Mouse (Mus musculus) kidney, embryonic 15.5 days (tissue): Measurements from ENCODE around the gene Prr19. TPM values are rescaled to one million over a fixed set of nuclear protein-coding genes. Genes with fewer than 3 reads are reported as not detected.
A peak's percentile ranks its signal among the peaks of the same experiment; 100 is the strongest.

Experiments used
- ATAC-seq: fragments of 200-750 bp; cut with Nextera tagmentation; replicated peaks from 2 replicates; pipeline ENCODE4 v1.8.0; 2017; ENCODE audit warnings: moderate TSS enrichment; ENCODE audit not compliant: low FRiP score
- H3K27ac ChIP-seq: fragments of 300-500 bp; sonication (generic); 2 replicates; pipeline ENCODE4 v1.5.1; 2015; ENCODE audit warnings: mild to moderate bottlenecking, inconsistent platforms
- H3K27me3 ChIP-seq: fragments of 300-500 bp; sonication (generic); 2 replicates; pipeline ENCODE4 v1.6.1; 2015; ENCODE audit warnings: inconsistent platforms
- H3K36me3 ChIP-seq: fragments of 300-500 bp; sonication (generic); 2 replicates; pipeline ENCODE4 v1.6.1; 2015; ENCODE audit warnings: inconsistent platforms
- H3K4me1 ChIP-seq: fragments of 300-500 bp; sonication (generic); 2 replicates; pipeline ENCODE4 v1.6.1; 2015; ENCODE audit warnings: inconsistent platforms
- H3K4me2 ChIP-seq: fragments of 300-500 bp; sonication (generic); 2 replicates; pipeline ENCODE4 v1.6.1; 2015; ENCODE audit warnings: moderate library complexity, mild to moderate bottlenecking, inconsistent platforms
- H3K4me3 ChIP-seq: fragments of 300-500 bp; sonication (generic); replicated peaks from 2 replicates; pipeline ENCODE4 v1.5.1; 2015; ENCODE audit warnings: mild to moderate bottlenecking, inconsistent platforms
- H3K9ac ChIP-seq: fragments of 300-500 bp; sonication (generic); 2 replicates; pipeline ENCODE4 v1.6.1; 2015; ENCODE audit warnings: mild to moderate bottlenecking, inconsistent platforms
- H3K9me3 ChIP-seq: fragments of 300-500 bp; sonication (generic); replicated peaks from 2 replicates; pipeline ENCODE4 v1.6.1; 2016; ENCODE audit warnings: inconsistent platforms
- WGBS: fragments of 180-500 bp; shearing (Covaris S2); methylation state at CpG from one replicate; pipeline ENCODE4 v1.1.7; 2015; ENCODE audit warnings: mixed read lengths; 5-methylcytosine and 5-hydroxymethylcytosine counted together
- polyA plus RNA-seq: library from polyadenylated mRNA; unstranded; fragments of >200 nt; fragmentation: Nextera tagmentation; extraction: Ambion mirVana; gene quantifications from 2 replicates; pipeline ENCODE4 v1.2.1, GENCODE M21; 2015

Gene Prr19
- polyA plus RNA-seq, 1 experiment from 2014 or later = 0.90 TPM

DNA sequence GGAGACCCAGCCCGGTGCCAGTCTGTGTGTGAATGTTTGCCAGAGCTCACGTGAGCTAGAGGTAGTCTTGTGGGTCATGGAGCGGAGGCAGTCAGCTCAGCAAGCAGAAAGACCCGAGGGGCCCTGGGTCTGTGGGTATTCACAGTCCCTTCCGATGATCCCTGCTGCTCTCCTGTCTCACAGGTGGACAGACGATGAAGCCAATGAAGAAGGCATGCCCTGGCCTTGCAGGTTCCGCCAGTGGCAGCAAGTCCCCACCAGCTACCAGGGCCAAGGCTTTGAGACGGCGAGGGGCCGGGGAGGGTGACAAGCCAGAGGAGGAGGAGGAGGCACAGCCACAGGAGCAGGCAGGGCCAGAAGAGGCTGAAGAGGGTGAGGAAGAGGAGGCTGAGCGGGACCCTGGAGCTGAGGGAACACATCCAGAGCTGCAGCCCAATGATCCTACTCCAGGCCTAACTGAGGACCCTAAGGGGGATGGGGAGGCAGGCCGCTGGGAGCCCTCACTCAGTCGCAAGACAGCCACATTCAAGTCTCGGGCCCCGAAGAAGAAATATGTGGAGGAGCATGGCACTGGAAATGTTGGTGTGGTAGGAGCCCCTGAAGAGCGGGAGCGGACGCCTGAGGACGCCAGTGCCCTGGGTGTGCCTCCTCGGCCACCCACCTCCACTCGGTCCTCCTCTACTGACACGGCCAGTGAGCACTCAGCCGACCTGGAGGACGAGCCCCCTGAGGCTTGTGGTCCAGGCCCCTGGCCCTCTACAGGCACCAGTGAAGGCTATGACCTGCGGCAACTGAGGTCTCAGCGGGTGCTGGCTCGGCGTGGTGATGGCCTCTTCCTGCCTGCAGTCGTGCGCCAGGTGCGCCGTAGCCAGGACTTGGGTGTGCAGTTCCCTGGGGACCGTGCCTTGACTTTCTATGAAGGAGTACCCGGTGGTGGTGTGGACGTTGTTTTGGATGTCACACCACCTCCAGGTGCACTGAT lies 30.3 kb upstream of the Prr19 start:
- peak overlapping the region; percentile 82; the same call in 1 of the 2 replicates for H3K4me2 ChIP-seq
- H3K27ac ChIP-seq = peak overlapping the region; percentile 94; the same call in 1 of the 2 replicates
- 0 out of 2 replicates have a peak overlapping the region, but pooled peaks have one; percentile 8 for H3K9ac ChIP-seq
- 87% methylated on average over 35 of the region's 35 CpGs for WGBS
- peaks cover 31% of the 10 kb centered on the region for H3K36me3 ChIP-seq
- H3K27me3 ChIP-seq = no peaks in the 10 kb centered on the region
- H3K4me3 ChIP-seq = no peak overlapping the region
- H3K4me1 ChIP-seq = peaks cover 65% of the 10 kb centered on the region
- H3K9me3 ChIP-seq = no peaks in the 10 kb centered on the region
- ATAC-seq = no peak

DNA sequence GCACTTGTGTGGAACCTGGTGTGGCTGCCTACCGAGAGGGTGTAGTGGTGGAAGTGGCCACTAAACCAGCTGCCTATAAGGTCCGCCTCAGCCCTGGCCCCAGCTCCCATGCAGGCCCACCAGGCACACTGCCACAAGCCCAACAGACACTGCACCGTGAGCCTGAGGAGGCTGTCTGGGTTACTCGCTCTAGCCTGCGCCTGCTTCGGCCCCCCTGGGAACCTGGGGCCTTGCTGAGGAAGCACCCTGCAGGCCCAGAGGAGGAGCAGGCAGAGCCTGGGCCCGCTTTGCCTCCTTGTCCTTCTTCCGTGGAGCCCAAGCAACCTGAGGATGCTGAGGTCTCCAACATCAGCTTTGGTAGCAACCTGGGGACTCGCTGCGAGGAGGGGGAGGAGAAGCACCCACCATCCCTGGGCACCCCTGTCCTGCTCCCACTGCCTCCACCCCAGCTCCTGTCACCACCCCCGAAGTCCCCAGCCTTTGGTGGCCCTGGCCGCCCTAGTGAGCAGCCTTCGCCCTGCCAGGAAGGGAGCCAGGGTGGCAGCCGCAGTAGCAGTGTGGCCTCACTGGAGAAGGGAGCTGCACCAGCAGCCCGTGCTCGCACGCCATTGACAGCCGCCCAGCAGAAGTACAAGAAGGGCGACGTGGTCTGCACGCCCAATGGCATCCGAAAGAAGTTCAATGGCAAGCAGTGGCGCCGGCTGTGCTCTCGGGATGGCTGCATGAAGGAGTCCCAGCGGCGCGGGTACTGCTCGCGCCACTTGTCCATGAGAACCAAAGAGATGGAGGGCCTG lies 29.4 kb upstream of the Prr19 start:
- H3K36me3 ChIP-seq = peaks cover 31% of the 10 kb centered on the region
- H3K9ac ChIP-seq = no peak overlapping the region
- WGBS = 89% methylated on average over 30 of the region's 30 CpGs
- H3K4me2 ChIP-seq = no peak overlapping the region
- peaks cover 69% of the 10 kb centered on the region for H3K4me1 ChIP-seq
- no peak overlapping the region for H3K27ac ChIP-seq
- no peak for ATAC-seq
- no peaks in the 10 kb centered on the region for H3K27me3 ChIP-seq
- H3K4me3 ChIP-seq = no peak overlapping the region
- no peaks in the 10 kb centered on the region for H3K9me3 ChIP-seq

DNA sequence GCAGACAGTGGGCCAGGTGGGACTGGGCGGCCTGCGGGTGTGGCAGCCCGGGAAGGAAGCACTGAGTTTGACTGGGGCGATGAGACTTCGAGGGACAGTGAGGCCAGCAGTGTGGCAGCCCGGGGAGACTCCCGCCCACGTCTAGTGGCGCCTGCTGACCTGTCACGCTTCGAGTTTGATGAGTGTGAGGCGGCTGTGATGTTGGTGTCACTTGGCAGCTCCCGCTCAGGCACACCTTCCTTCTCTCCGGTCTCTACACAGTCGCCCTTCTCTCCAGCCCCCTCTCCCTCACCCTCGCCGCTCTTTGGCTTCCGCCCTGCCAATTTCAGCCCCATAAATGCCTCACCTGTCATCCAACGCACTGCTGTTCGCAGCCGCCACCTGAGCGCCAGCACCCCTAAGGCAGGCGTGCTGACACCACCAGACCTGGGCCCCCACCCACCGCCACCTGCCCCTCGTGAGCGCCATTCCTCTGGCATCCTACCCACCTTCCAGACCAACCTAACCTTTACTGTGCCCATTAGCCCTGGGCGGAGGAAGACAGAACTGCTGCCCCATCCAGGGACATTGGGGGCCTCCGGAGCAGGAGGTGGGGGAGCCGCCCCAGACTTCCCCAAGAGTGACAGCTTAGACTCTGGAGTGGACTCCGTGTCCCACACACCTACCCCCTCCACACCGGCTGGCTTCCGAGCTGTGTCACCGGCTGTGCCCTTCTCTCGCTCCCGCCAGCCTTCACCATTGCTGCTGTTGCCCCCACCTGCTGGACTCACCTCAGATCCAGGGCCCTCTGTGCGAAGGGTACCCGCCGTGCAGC lies 28.6 kb upstream of the Prr19 start:
- Histone ChIP-seq H3K9me3 (no peaks in the 10 kb centered on the region), H3K36me3 (peaks cover 31% of the 10 kb centered on the region), H3K9ac (no peak overlapping the region), H3K27me3 (no peaks in the 10 kb centered on the region), H3K4me3 (no peak overlapping the region), H3K27ac (no peak overlapping the region), H3K4me1 (peaks cover 73% of the 10 kb centered on the region), H3K4me2 (no peak overlapping the region)
- 83% methylated on average over 38 of the region's 38 CpGs for WGBS
- no peak for ATAC-seq

DNA sequence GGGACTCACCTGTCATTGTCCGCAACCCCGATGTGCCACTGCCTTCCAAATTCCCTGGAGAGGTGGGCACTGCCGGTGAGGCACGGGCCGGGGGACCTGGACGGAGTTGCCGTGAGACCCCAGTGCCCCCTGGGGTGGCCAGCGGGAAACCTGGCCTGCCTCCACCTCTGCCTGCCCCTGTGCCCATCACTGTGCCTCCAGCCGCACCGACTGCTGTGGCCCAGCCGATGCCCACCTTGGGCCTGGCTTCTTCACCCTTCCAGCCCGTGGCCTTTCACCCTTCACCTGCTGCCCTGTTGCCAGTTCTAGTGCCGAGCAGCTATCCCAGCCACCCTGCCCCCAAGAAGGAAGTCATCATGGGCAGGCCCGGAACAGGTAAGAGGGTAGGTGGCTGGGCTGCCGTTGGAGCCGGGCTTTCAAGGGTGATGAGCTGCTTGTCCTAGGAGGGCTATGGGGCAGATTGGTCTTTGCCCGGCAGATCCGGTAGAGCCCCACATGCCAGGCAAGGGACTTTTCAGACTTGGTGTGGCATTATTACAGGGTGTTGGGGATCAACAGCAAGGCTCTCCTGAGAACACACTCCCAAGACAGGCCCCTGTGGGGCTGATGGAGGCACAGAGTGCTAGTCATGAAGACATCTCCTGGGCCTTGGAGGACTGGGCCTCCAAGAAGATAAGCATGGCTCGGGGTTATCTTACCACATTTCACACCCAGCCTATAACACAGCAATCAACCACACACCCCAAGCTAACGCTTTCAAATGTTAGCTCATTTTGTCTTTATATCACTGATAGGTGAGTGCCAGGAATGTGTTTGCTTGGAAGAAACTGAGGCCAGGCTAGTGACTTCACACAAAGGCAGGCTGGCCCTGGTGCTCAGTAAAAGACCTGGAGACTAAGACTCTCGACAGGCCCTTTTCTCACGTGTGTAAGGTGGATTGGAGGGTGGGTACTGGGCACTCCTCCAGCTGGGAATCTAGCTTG lies 27.7 kb upstream of the Prr19 start:
- Histone ChIP-seq H3K4me2 (no peak overlapping the region), H3K4me3 (no peak overlapping the region), H3K36me3 (peaks cover 31% of the 10 kb centered on the region), H3K27me3 (no peaks in the 10 kb centered on the region), H3K27ac (no peak overlapping the region), H3K9me3 (no peaks in the 10 kb centered on the region), H3K9ac (no peak overlapping the region), H3K4me1 (peaks cover 78% of the 10 kb centered on the region)
- WGBS = 87% methylated on average over 22 of the region's 22 CpGs
- no peak for ATAC-seq

DNA sequence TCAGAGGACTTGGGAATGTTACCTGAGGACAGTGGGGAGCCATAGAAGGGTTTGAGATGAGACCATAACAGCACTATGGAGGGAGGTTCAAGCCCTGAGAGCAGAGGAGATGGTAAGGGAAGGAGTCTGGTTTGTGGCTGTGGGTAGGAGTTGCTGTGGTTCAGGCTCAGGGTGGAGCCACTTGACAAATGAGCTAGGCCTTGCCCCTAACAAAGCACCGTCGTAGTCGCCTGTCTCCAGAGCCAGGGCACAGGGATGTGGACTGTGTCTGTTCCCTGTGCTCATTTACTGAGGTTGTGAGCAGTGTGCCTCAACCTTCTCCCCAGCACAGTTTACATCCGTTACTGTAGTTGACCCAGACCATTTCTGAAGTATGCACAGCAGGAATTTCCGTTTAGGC lies 26.6 kb upstream of the Prr19 start:
- no peak overlapping the region for H3K4me3 ChIP-seq
- H3K9me3 ChIP-seq = no peaks in the 10 kb centered on the region
- no peak for ATAC-seq
- no peak overlapping the region for H3K4me2 ChIP-seq
- H3K4me1 ChIP-seq = peaks cover 73% of the 10 kb centered on the region
- peaks cover 31% of the 10 kb centered on the region for H3K36me3 ChIP-seq
- H3K27me3 ChIP-seq = no peaks in the 10 kb centered on the region
- no peak overlapping the region for H3K27ac ChIP-seq
- WGBS = 40% methylated on average over 5 of the region's 5 CpGs
- H3K9ac ChIP-seq = no peak overlapping the region

DNA sequence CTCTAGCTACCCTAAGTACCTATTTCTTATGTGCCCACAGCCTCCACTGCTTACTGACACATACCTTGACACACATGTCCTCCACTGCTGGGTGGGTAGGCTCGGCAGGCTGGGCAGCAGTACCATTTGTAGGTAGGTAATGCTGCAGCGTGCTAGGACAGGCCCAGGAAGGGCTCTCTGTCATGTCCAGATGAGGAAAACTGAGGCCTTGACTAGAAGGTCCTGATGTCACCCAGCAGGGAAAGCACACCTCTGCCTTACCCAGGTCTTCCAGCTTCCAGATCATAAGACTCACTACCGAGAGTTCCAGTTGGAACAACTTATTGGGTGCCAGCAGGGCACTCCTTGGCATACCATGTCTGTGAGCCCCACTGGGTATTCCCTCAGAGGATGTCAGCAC lies 26.2 kb upstream of the Prr19 start:
- no peak overlapping the region for H3K4me3 ChIP-seq
- H3K27me3 ChIP-seq = no peaks in the 10 kb centered on the region
- H3K27ac ChIP-seq = no peak overlapping the region
- no peak for ATAC-seq
- no peak overlapping the region for H3K9ac ChIP-seq
- peaks cover 31% of the 10 kb centered on the region for H3K36me3 ChIP-seq
- H3K4me2 ChIP-seq = no peak overlapping the region
- peaks cover 73% of the 10 kb centered on the region for H3K4me1 ChIP-seq
- H3K9me3 ChIP-seq = no peaks in the 10 kb centered on the region
- WGBS = 91% methylated on average over 3 of the region's 3 CpGs

DNA sequence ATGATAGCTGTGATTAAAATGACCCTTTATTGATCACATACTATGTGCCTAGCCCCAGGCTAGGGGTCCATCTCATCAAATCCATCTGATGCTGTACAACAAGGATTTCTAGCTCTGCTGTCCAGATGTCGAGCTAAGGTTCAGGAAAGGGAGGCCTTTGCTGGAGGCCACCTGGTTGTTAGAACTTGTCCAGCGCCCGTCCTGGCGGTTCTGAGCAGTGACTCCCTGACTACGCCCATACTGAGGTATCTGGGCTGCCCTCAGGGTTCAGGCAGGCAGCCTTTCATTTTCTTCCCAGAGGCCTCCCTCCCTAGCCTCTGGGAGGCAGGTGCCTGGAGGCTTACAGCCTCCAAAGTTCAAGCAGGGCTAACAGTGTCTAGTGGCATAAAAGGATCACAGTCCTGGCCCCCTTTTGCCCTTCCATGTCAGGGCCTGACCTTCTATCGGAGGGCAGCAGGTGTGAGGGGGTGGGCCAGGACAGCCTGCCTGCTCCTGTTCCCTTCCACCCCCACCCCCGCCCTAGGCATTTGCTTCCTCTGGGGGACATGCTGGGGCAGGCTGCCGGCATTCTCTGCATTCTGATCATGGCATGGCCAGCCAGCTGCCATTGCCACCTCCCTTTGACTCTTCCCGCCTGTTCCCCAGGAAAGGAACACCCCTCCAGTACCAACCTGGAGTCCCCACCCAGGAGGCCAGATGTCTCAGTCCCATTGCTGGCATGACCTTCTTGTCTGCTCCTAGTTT lies 25.5 kb upstream of the Prr19 start:
- no peak overlapping the region for H3K4me2 ChIP-seq
- no peak for ATAC-seq
- 47% methylated on average over 9 of the region's 9 CpGs for WGBS
- no peaks in the 10 kb centered on the region for H3K9me3 ChIP-seq
- no peak overlapping the region for H3K9ac ChIP-seq
- peaks cover 31% of the 10 kb centered on the region for H3K36me3 ChIP-seq
- H3K27me3 ChIP-seq = no peaks in the 10 kb centered on the region
- H3K4me3 ChIP-seq = no peak overlapping the region
- peaks cover 73% of the 10 kb centered on the region for H3K4me1 ChIP-seq
- peak overlapping the region; percentile 66; the same call in 1 of the 2 replicates for H3K27ac ChIP-seq

DNA sequence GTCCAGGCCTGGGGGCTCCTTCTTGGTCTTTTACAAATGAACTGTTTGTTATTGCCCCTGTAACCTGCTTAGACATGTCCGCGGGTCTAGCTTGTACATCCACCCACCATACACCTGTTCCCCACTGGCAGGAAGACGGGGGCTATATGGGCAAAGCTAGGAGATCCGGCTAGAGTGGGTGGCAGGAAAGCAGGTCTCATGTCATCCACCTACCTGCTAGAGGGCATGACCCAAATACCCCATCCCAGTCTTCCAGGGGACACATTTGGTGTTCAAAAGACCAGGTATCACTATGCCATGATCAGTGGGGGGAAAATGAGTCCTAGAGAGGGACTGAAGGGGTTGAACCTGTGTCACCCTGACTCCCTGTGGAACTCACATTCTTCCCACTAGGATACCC lies 23.8 kb upstream of the Prr19 start:
- peak overlapping the region; percentile 53; the same call in 1 of the 2 replicates for H3K9ac ChIP-seq
- no peaks in the 10 kb centered on the region for H3K27me3 ChIP-seq
- H3K27ac ChIP-seq = peak overlapping the region; percentile 100
- no peaks in the 10 kb centered on the region for H3K9me3 ChIP-seq
- 88% methylated on average over 4 of the region's 4 CpGs for WGBS
- peak overlapping the region; percentile 72; the same call in 1 of the 2 replicates for H3K4me3 ChIP-seq
- H3K4me1 ChIP-seq = peaks cover 71% of the 10 kb centered on the region
- peak overlapping the region; percentile 90 for H3K4me2 ChIP-seq
- peaks cover 14% of the 10 kb centered on the region for H3K36me3 ChIP-seq
- ATAC-seq = no peak

DNA sequence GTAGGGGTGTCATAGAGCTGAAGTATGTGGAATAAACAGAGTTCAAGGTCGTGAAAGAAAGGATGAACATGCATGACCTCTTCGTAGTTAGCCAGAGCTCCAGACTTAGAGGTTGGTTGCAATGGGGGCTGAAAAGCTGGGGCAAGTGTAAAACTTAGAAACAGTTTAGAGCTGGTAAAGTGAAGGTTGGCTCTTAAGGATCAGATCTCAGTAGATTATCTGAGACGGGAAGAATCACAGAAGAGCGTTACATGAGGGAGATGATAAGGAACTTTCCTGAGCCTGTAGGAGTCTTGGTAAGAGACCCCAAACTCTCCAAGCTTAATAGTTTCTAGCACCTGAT lies 23.2 kb upstream of the Prr19 start:
- WGBS = 12% methylated on average over 4 of the region's 4 CpGs
- H3K9ac ChIP-seq = peak overlapping the region; percentile 53
- peaks cover 9% of the 10 kb centered on the region; the same call in 1 of the 2 replicates for H3K36me3 ChIP-seq
- peaks cover 75% of the 10 kb centered on the region for H3K4me1 ChIP-seq
- H3K27me3 ChIP-seq = no peaks in the 10 kb centered on the region
- H3K4me2 ChIP-seq = peak overlapping the region; percentile 90
- no peaks in the 10 kb centered on the region for H3K9me3 ChIP-seq
- H3K27ac ChIP-seq = peak overlapping the region; percentile 100
- ATAC-seq = no peak
- peak overlapping the region; percentile 72 for H3K4me3 ChIP-seq

DNA sequence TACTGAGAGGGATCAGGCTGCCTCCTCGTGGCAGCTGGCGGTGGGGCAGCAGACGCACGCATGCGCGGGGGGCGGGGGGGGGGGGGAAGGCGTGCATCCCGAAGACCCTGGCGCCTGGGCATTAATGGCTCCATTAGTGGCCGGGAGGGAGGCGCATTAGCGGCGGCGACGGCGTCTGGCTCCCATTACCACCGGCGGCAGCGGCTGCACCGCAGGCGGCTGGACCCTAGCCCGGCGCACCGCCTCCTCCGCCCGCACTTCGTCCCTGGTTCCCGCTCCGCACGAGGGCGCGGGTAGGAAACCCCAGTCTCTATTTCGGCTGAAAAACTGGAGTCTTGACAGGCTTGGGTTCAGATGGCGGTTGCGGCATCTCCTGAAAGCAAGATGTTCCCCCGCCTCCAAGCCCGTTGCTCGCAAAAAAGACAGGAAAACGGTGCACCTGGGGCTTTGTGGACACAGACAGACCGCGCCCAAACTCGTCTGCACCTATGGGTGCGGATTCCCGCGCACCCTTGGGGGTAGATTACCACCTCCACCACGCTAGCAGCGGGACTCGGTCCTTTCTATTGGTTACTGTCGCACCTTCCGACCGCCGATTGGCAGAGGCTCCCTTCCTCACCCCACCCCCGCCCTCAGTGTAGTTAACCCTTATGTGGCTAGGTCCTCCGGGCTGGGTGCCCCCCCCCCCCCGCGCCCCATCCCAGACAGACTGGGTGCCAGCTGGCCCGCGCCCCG lies 22.7 kb upstream of the Prr19 start:
- Histone ChIP-seq H3K4me1 (peaks cover 80% of the 10 kb centered on the region), H3K4me3 (peak overlapping the region; percentile 72), H3K27me3 (no peaks in the 10 kb centered on the region), H3K9me3 (no peaks in the 10 kb centered on the region), H3K4me2 (peak overlapping the region; percentile 90), H3K36me3 (peaks cover 3% of the 10 kb centered on the region; the same call in 1 of the 2 replicates), H3K27ac (peak overlapping the region; percentile 100), H3K9ac (peak overlapping the region; percentile 53)
- ATAC-seq = peak; percentile 63
- 0% methylated on average over 52 of the region's 60 CpGs for WGBS
